Mouse (Mus musculus): Measurements from ENCODE around the gene Tmem182. TPM values are rescaled to one million over a fixed set of nuclear protein-coding genes. Genes with fewer than 3 reads are reported as not detected.

Gene Tmem182
- total and polyA plus RNA-seq, 3 experiments = not detected

DNA sequence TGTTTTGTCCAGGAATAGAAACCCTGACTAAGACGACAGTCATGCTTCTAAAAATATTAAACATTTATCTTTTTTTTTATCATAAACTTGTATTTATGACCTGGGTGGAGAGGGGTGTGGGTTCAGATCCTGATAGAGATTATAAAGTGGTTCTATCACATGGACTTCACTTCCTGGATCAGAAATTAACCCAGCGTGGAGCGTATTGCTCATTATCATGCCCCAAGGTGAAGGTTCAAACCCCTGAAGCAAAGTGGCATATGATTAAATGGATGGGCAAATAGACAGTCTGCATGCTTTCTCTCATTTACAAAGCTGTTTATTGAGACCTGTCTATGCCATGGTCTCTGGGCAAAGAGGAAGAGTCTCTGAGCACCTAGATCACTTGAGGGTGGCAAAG lies 28.6 kb upstream of the Tmem182 start:
- H3K4me1 ChIP-seq (ENCODE audit: control insufficient read depth in 1 of 2, insufficient read depth in 2 of 2) = no peaks in the 10 kb centered on the region
- H3K9me3 ChIP-seq (replicated peaks; ENCODE audit: low read length) = peaks cover 71% of the 10 kb centered on the region
- no peaks in the 10 kb centered on the region for H3K36me3 ChIP-seq (replicated peaks in 1 of 2; ENCODE audit: control insufficient read depth in 1 of 2, insufficient read depth in 1 of 2, low read length in 1 of 2)
- H3K4me2 ChIP-seq (ENCODE audit: insufficient read depth, low read depth, poor library complexity, severe bottlenecking) = no peak overlapping the region
- no peaks in the 10 kb centered on the region for H3K79me2 ChIP-seq (replicated peaks; ENCODE audit: control insufficient read depth, extremely low read depth, insufficient read depth, poor library complexity, severe bottlenecking)
- H3K4me3 ChIP-seq (replicated peaks in 1 of 3; ENCODE audit: low read depth in 2 of 3, low read length in 2 of 3, poor library complexity in 1 of 3) = no peak overlapping the region
- no peaks in the 10 kb centered on the region for H3K27me3 ChIP-seq (replicated peaks)
- H3K9ac ChIP-seq (ENCODE audit: insufficient read depth, low read depth) = no peak overlapping the region
- dilution Hi-C loops (cut with MboI; ENCODE audit: extremely low pct_ligation_motif_present, extremely low pct_unique_long_range_greater_than_20kb, low sequenced_read_pairs) (no loop called here), in situ Hi-C loops (cut with MboI; ENCODE audit: low pct_ligation_motif_present, low pct_unique_long_range_greater_than_20kb, low sequenced_read_pairs) (no loop called here)
- H3K27ac ChIP-seq (ENCODE audit: insufficient read depth, low read depth) = no peak overlapping the region
- TF ChIP-seq JUN (IDR thresholded peaks at IDR 0.05; ENCODE audit: insufficient read depth, low read depth, low read length) (no peak), ETS1 (conservative IDR thresholded peaks at IDR 0.05; ENCODE audit: low read depth, low read length) (no peak), CTCF (conservative IDR thresholded peaks at IDR 0.05 in 1 of 2, IDR thresholded peaks at IDR 0.05 in 1 of 2; ENCODE audit: low read depth in 2 of 2, low read length in 2 of 2) (no peak), USF1 (IDR thresholded peaks at IDR 0.05; ENCODE audit: low read depth, low read length) (no peak), MEF2A (IDR thresholded peaks at IDR 0.05; ENCODE audit: borderline replicate concordance, low read depth, low read length) (no peak), PAX5 (IDR thresholded peaks at IDR 0.05; ENCODE audit: low read length) (no peak), BHLHE40 (IDR thresholded peaks at IDR 0.05; ENCODE audit: low read depth, low read length) (no peak), EP300 (IDR thresholded peaks at IDR 0.05; ENCODE audit: low read length) (no peak), IRF4 (IDR thresholded peaks at IDR 0.05; ENCODE audit: low read depth, low read length) (no peak), MAZ (IDR thresholded peaks at IDR 0.05; ENCODE audit: low read depth, low read length) (no peak)
- DNase-seq (ENCODE audit: extremely low read depth) = no peak

- Histone ChIP-seq H3K27me3 (replicated peaks) (no peaks in the 10 kb centered on the region), H3K4me2 (ENCODE audit: insufficient read depth, low read depth, poor library complexity, severe bottlenecking) (no peak overlapping the region), H3K4me1 (ENCODE audit: control insufficient read depth in 1 of 2, insufficient read depth in 2 of 2) (no peaks in the 10 kb centered on the region), H3K79me2 (replicated peaks; ENCODE audit: control insufficient read depth, extremely low read depth, insufficient read depth, poor library complexity, severe bottlenecking) (no peaks in the 10 kb centered on the region), H3K36me3 (replicated peaks in 1 of 2; ENCODE audit: control insufficient read depth in 1 of 2, insufficient read depth in 1 of 2, low read length in 1 of 2) (no peaks in the 10 kb centered on the region), H3K27ac (ENCODE audit: insufficient read depth, low read depth) (no peak overlapping the region), H3K4me3 (replicated peaks in 1 of 3; ENCODE audit: low read depth in 2 of 3, low read length in 2 of 3, poor library complexity in 1 of 3) (no peak overlapping the region), H3K9me3 (replicated peaks; ENCODE audit: low read length) (peaks cover 82% of the 10 kb centered on the region), H3K9ac (ENCODE audit: insufficient read depth, low read depth) (no peak overlapping the region)
- dilution Hi-C loops (cut with MboI; ENCODE audit: extremely low pct_ligation_motif_present, extremely low pct_unique_long_range_greater_than_20kb, low sequenced_read_pairs) = no loop called here
- no peak for TF ChIP-seq MYC (IDR thresholded peaks at IDR 0.05; ENCODE audit: low read depth, low read length)
- TF ChIP-seq SMC3 (IDR thresholded peaks at IDR 0.05; ENCODE audit: low read depth, low read length) = no peak
- TF ChIP-seq ZC3H11A (IDR thresholded peaks at IDR 0.05; ENCODE audit: low read depth, low read length) = no peak
- TF ChIP-seq USF2 (conservative IDR thresholded peaks at IDR 0.05; ENCODE audit: low read depth, low read length) = no peak
- TF ChIP-seq NRF1 (IDR thresholded peaks at IDR 0.05; ENCODE audit: low read depth, low read length) = no peak
- no peak for TF ChIP-seq KAT2A (IDR thresholded peaks at IDR 0.05; ENCODE audit: insufficient replicate concordance, low read length)
- TF ChIP-seq MAZ (IDR thresholded peaks at IDR 0.05; ENCODE audit: low read depth, low read length) = no peak
- TF ChIP-seq IRF4 (IDR thresholded peaks at IDR 0.05; ENCODE audit: low read depth, low read length) = no peak
- no peak for TF ChIP-seq GABPA (IDR thresholded peaks at IDR 0.05; ENCODE audit: insufficient replicate concordance, low read depth, low read length)
- TF ChIP-seq BHLHE40 (IDR thresholded peaks at IDR 0.05; ENCODE audit: low read depth, low read length) = no peak
- no peak for TF ChIP-seq JUN (IDR thresholded peaks at IDR 0.05; ENCODE audit: insufficient read depth, low read depth, low read length)
- TF ChIP-seq MAX (IDR thresholded peaks at IDR 0.05; ENCODE audit: low read length) = no peak
- TF ChIP-seq ELF1 (IDR thresholded peaks at IDR 0.05; ENCODE audit: low read depth, low read length) = no peak
- no peak for TF ChIP-seq POLR2A (IDR thresholded peaks at IDR 0.05; ENCODE audit: low read depth, low read length)
- no peak for TF ChIP-seq PAX5 (IDR thresholded peaks at IDR 0.05; ENCODE audit: low read length)
- TF ChIP-seq ZMIZ1 (IDR thresholded peaks at IDR 0.05; ENCODE audit: low read depth, low read length) = no peak
- in situ Hi-C loops (cut with MboI; ENCODE audit: low pct_ligation_motif_present, low pct_unique_long_range_greater_than_20kb, low sequenced_read_pairs) = no loop called here
- no peak for DNase-seq (ENCODE audit: extremely low read depth)
Observed at GRCm38 (mm10) chr1:40783450-40783849, 22.0 kb upstream of the Tmem182 start.
